Mouse (Mus musculus) effector memory CD4-positive, alpha-beta T cell, adult 7 months (primary cell): Measurements from ENCODE around the gene Prg4. TPM values are rescaled to one million over a fixed set of nuclear protein-coding genes. Genes with fewer than 3 reads are reported as not detected.

Experiments
- polyA plus RNA-seq: library from polyadenylated mRNA; unstranded; fragments of 100-300 nt; shearing (Covaris generic); gene quantifications from one replicate; pipeline ENCODE4 v1.2.1, GENCODE M21; 2017

Gene Prg4
- 0.48 TPM for polyA plus RNA-seq

DNA sequence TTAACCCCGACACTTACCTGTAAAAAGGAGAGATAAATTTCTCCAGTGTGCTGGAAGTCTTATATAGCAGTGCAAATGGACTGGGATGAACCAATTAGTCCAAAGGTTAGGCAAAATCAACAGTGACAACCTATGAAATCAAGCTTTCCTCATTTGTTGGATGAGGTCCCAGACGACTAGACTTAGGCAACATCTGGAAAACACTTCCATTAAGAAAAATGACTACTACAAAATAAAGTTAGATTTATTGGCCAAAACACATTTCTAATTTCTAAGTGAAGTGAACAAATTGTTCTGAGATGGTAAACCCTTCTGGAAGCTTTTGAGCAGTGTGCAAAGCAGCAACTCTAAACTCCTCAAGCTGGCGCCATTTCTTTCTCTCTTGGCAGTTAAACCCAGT, at the start of gene Prg4:
Prg4 (minus strand) TSS at position 34 of the 400 bp plus-strand sequence.

Other genes starting within 250 kb of the Prg4 start
- not detected for gene Pdc, start 146.7 kb downstream of the Prg4 start, polyA plus RNA-seq
- 203 TPM for gene Tpr, start 73.3 kb downstream of the Prg4 start, polyA plus RNA-seq
- 19.4 TPM for gene Odr4, start 73.1 kb downstream of the Prg4 start, polyA plus RNA-seq